Mouse (Mus musculus) hindbrain, embryonic 12.5 days (tissue): ENCODE results near the gene Commd2. TPM values are rescaled to one million over a fixed set of nuclear protein-coding genes. Genes with fewer than 3 reads are reported as not detected.

Experiments used
- ATAC-seq: fragments of 200-750 bp; cut with Nextera tagmentation; 2 replicates; pipeline ENCODE4 v1.8.0; 2017; ENCODE audit warnings: moderate TSS enrichment; ENCODE audit not compliant: low FRiP score
- H3K27ac ChIP-seq: fragments of 300-500 bp; sonication (generic); 2 replicates; pipeline ENCODE4 v1.5.1; 2016; ENCODE audit warnings: mild to moderate bottlenecking
- H3K27me3 ChIP-seq: fragments of 300-500 bp; sonication (generic); 2 replicates; pipeline ENCODE4 v1.6.1; 2016; ENCODE audit warnings: mild to moderate bottlenecking
- H3K36me3 ChIP-seq: fragments of 300-500 bp; sonication (generic); 2 replicates; pipeline ENCODE4 v1.6.1; 2016; ENCODE audit warnings: mild to moderate bottlenecking
- H3K4me1 ChIP-seq: fragments of 300-500 bp; sonication (generic); 2 replicates; pipeline ENCODE4 v1.6.1; 2016
- H3K4me2 ChIP-seq: fragments of 300-500 bp; sonication (generic); replicated peaks from 2 replicates; pipeline ENCODE4 v1.6.1; 2016; ENCODE audit warnings: mild to moderate bottlenecking
- H3K4me3 ChIP-seq: fragments of 300-500 bp; sonication (generic); 2 replicates; pipeline ENCODE4 v1.5.1; 2016; ENCODE audit warnings: mild to moderate bottlenecking
- H3K9ac ChIP-seq: fragments of 300-500 bp; sonication (generic); 2 replicates; pipeline ENCODE4 v1.6.1; 2016; ENCODE audit warnings: mild to moderate bottlenecking, moderate library complexity
- H3K9me3 ChIP-seq: fragments of 300-500 bp; sonication (generic); replicated peaks from 2 replicates; pipeline ENCODE4 v1.6.1; 2016; ENCODE audit warnings: mild to moderate bottlenecking
- WGBS: fragments of 180-500 bp; shearing (Covaris S2); methylation state at CpG from one replicate; pipeline ENCODE4 v1.1.7; 2016; 5-methylcytosine and 5-hydroxymethylcytosine counted together
- microRNA-seq: library from miRNA; unstranded; fragments of <30 nt; microRNA quantifications from one replicate; pipeline ENCODE4, GENCODE M21; 2017
- polyA plus RNA-seq: library from polyadenylated mRNA; unstranded; fragments of >200 nt; fragmentation: Nextera tagmentation; extraction: Ambion mirVana; gene quantifications from 2 replicates; pipeline ENCODE4 v1.2.1, GENCODE M21; 2016

Gene Commd2
- polyA plus RNA-seq, 1 experiment from 2014 or later = 85.5 TPM

DNA sequence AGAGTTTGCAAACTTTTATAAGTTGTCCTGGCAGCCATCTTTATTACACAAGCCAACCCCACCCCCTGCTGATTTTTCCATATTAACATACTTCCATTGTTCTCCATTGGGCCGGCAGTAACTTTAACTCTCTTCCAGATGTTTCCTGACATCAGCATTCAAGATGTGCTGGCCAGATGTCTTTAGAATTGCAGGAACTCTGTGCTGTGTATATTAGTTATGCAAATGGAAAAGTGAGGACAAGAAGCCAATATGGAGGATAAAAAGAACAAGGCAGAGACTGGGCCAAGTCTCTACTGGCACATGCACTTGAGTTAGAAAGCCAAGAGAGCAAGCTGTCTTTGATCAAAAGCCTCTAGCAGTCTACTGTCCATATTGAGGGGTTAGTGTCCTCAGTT, 46.9 kb downstream of the Commd2 start:
- H3K4me3 ChIP-seq = no peak overlapping the region
- H3K9me3 ChIP-seq = no peaks in the 10 kb centered on the region
- H3K9ac ChIP-seq = no peak overlapping the region
- H3K4me1 ChIP-seq = no peaks in the 10 kb centered on the region
- no peaks in the 10 kb centered on the region for H3K36me3 ChIP-seq
- H3K27me3 ChIP-seq = no peaks in the 10 kb centered on the region
- H3K27ac ChIP-seq = no peak overlapping the region
- no peak for ATAC-seq
- 30% methylated on average over 1 of the region's 1 CpGs for WGBS
- no peak overlapping the region for H3K4me2 ChIP-seq

DNA sequence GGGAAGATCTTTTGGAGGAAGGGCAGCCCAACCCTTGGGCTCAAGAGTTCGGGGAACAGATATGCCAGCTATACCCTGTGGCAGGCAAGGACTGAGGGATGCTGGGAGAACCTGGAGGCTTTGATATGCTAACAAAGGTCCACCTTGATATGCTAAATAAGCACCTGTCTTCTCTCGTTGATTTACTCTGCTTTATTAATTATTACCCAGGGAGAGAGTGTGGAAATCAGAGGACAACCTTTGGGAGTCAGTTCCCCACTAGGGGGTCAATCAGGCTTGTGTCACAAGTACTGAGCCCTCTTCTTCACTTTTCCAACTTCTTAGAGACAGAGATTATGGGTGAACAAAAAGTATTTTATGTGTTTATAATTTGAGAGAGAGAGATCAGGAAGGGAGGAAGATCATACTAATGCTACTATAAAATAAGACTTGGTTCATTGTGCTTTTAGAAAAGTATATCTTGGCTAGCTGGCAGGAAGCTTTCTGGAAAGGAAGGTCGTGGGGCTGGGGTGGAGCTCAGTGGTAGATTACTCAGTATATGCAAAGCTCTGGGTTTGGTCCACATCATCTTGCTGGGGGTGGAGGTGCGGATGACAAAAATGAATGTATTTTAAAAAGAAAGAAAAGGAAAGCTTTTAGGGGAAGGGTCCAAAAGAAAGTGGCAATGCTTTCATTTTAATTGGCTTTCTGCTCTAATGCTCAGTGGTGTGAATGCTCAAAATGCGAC, 47.5 kb downstream of the Commd2 start:
- no peak for ATAC-seq
- Histone ChIP-seq H3K27ac (no peak overlapping the region), H3K4me2 (no peak overlapping the region), H3K36me3 (no peaks in the 10 kb centered on the region), H3K27me3 (no peaks in the 10 kb centered on the region), H3K9me3 (no peaks in the 10 kb centered on the region), H3K9ac (no peak overlapping the region), H3K4me1 (no peaks in the 10 kb centered on the region), H3K4me3 (no peak overlapping the region)
- 63% methylated on average over 5 of the region's 5 CpGs for WGBS

DNA sequence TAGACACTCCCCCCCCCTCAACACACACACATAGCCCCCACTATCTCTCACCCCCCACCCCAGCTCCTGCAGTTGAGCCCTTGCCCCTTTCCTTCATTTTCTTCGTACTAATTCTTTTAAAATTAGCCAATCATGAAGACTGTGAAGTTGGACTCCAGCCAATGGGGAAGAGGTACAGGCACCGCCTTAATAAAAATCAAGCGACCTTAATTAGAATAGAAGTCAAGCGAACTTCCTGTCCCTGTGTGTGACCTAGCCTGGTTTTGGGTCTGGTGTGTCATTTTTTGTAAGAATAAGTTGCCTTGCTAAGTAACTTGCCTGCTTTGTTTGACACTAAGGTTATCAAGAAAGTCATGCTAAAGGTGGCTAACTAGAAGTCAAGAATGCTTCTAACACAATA, 48.9 kb downstream of the Commd2 start:
- no peaks in the 10 kb centered on the region for H3K27me3 ChIP-seq
- H3K9me3 ChIP-seq = no peaks in the 10 kb centered on the region
- no peaks in the 10 kb centered on the region for H3K4me1 ChIP-seq
- no peak for ATAC-seq
- H3K27ac ChIP-seq = no peak overlapping the region
- no peak overlapping the region for H3K4me2 ChIP-seq
- no peak overlapping the region for H3K4me3 ChIP-seq
- WGBS = 91% methylated on average over 4 of the region's 4 CpGs
- H3K9ac ChIP-seq = no peak overlapping the region
- H3K36me3 ChIP-seq = no peaks in the 10 kb centered on the region

DNA sequence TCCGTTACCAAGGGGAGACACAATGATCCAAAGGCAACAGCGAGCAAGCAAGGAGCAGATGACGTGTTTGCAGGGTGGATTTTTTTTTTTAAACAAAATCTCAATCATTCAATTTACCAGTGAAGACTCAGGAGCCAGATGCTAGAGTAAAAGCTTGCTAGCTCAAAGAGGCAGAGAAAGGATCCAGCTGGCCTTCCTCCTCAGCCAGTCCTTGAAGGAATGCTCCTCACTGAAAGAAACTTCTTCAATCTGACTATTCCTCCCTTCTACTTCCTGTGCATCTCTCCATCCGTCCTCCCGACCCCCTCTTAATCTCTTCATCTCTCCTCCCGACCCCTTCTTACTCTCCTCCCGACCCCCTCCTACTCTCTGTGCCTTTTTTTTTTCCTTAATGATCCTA, 54.9 kb downstream of the Commd2 start:
- Histone ChIP-seq H3K4me2 (no peak overlapping the region), H3K4me1 (no peaks in the 10 kb centered on the region), H3K36me3 (no peaks in the 10 kb centered on the region), H3K9ac (no peak overlapping the region), H3K4me3 (no peak overlapping the region), H3K9me3 (no peaks in the 10 kb centered on the region), H3K27me3 (no peaks in the 10 kb centered on the region), H3K27ac (no peak overlapping the region)
- WGBS = 76% methylated on average over 7 of the region's 7 CpGs
- ATAC-seq = no peak

DNA sequence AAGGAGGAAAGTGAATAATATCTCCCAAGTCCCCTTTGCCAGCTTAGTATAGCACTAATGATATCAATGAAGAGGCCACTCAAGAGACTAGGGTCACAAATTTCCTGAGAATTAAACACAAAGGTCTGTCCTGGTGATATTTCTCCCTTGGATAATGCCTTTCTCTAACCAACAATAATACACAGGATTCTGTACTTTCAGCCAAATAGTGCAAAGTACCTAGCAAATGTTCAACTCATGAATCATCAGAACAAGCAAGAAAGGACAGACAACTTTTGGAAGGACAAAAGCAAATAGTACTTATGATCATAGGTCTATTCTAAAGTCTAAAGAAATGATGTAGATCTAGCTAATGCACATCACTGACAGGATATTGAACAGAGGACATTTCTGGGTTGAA, 56.0 kb downstream of the Commd2 start:
- Histone ChIP-seq H3K9ac (no peak overlapping the region), H3K27me3 (no peaks in the 10 kb centered on the region), H3K27ac (no peak overlapping the region), H3K36me3 (no peaks in the 10 kb centered on the region), H3K9me3 (no peaks in the 10 kb centered on the region), H3K4me1 (no peaks in the 10 kb centered on the region), H3K4me2 (no peak overlapping the region), H3K4me3 (no peak overlapping the region)
- ATAC-seq = no peak

Small RNA genes lying within 50 kb of the gene (microRNA-seq; reads per million reads assigned to microRNA genes)
- not detected for gene Mir6377

Other genes with a start within 250 kb of the Commd2 start
- gene Tm4sf4, start 226.4 kb downstream of the Commd2 start, polyA plus RNA-seq = 0.23 TPM in 1 of 2 replicates, not detected in the other
- gene Wwtr1, start 75.8 kb downstream of the Commd2 start, polyA plus RNA-seq = 13.9 and 14.2 TPM in 2 replicates
- gene Ankub1, start 41.1 kb upstream of the Commd2 start, polyA plus RNA-seq = 0.13 and 0.18 TPM in 2 replicates
- gene Rnf13, start 84.3 kb upstream of the Commd2 start, polyA plus RNA-seq = 64.7 and 68.8 TPM in 2 replicates
- gene Pfn2, start 196.4 kb upstream of the Commd2 start, polyA plus RNA-seq = 402 and 407 TPM in 2 replicates